Mouse (Mus musculus): ENCODE measurements around the gene Fam19a1. TPM values are rescaled to one million over a fixed set of nuclear protein-coding genes. Genes with fewer than 3 reads are reported as not detected.

The Fam19a1 gene
- polyA plus RNA-seq, 1 experiment from 2014 or later = 10.6 TPM

DNA sequence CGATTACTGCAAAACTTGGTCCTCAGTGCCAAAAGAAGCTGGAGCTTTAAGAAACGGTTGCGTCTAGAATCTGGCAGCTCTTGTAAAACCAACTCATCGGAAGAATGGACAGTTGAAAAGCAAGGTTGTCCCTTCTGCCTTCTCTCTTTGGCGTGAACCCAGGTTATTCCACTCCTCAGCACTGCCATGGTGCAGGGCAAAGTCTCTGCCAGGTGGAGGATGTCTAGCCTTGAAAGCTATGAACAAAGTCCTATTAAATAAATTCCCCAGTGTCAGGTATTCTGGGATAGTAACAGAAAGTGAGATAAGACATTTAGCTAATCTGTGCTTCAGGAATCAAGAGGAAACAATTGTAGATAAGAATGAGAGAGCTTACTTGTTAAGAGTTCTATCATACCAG, 157.5 kb downstream of the Fam19a1 start:
- H3K4me1 ChIP-seq (replicated peaks; ENCODE audit: control insufficient read depth, insufficient read depth, low read length) = no peaks in the 10 kb centered on the region
- no peak overlapping the region for H3K27ac ChIP-seq (ENCODE audit: low read depth)
- WGBS = 94% methylated on average over 5 of the region's 5 CpGs
- no peaks in the 10 kb centered on the region for H3K27me3 ChIP-seq (replicated peaks; ENCODE audit: control insufficient read depth, insufficient read depth, low read length)
- ATAC-seq (replicated peaks; ENCODE audit: low FRiP score, low TSS enrichment, low read depth) (no peak), DNase-seq (ENCODE audit: low spot score) (no peak)
- H3K4me2 ChIP-seq (ENCODE audit: low read length) = no peak overlapping the region
- H3K36me3 ChIP-seq (ENCODE audit: control insufficient read depth, insufficient read depth, low read length) = no peaks in the 10 kb centered on the region
- H3K9me3 ChIP-seq (ENCODE audit: control insufficient read depth, low read length) = no peaks in the 10 kb centered on the region
- H3K4me3 ChIP-seq (ENCODE audit: low read depth, low read length) = no peak overlapping the region
- no peak overlapping the region for H3K9ac ChIP-seq (ENCODE audit: low read length)

DNA sequence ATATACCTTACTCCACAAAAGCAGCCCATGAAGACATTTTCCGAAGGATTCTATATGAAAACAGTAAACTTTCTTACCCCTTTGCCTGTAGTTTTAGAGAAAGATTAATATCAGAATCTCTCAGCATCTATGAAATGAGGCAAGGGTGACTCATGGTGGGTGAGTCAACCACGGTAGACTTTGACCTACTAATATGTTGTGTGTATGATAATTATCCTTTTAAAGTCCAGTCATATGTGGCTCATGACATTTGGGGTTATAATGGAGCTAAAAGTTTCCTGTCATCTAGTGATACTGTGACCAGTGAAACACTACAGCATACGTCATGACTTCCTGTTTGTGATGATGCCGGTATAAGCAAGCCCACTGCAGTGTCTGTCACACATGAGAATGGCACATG, 170.8 kb downstream of the Fam19a1 start:
- Histone ChIP-seq H3K36me3 (ENCODE audit: control insufficient read depth, insufficient read depth, low read length) (no peaks in the 10 kb centered on the region), H3K27ac (ENCODE audit: low read depth) (no peak overlapping the region), H3K4me1 (replicated peaks; ENCODE audit: control insufficient read depth, insufficient read depth, low read length) (no peaks in the 10 kb centered on the region), H3K9ac (ENCODE audit: low read length) (no peak overlapping the region), H3K4me2 (ENCODE audit: low read length) (no peak overlapping the region), H3K27me3 (replicated peaks; ENCODE audit: control insufficient read depth, insufficient read depth, low read length) (no peaks in the 10 kb centered on the region), H3K4me3 (ENCODE audit: low read depth, low read length) (no peak overlapping the region), H3K9me3 (ENCODE audit: control insufficient read depth, low read length) (no peaks in the 10 kb centered on the region)
- 87% methylated on average over 4 of the region's 4 CpGs for WGBS
- no peak for ATAC-seq (replicated peaks; ENCODE audit: low FRiP score, low TSS enrichment, low read depth)
- no peak for DNase-seq (ENCODE audit: low spot score)

DNA sequence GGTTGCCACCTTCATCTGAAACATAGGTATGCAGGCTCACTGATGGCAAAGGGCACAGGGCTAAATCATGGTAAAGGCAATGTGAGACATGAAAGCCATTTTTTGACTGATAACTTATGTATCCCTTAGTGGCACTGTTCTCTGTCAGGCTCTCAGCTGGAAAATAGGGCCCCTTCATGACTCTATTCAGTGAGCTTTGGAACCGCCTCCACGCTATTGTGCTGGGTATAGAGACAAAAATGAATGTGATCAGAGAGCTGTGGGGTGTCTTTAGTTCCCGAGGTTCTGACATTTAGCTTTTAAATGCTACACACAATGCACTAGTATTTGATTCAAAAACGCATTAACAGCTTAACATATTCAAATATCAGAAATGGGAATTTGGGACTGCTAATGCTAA, 171.6 kb downstream of the Fam19a1 start:
- Histone ChIP-seq H3K27me3 (replicated peaks; ENCODE audit: control insufficient read depth, insufficient read depth, low read length) (no peaks in the 10 kb centered on the region), H3K4me3 (ENCODE audit: low read depth, low read length) (no peak overlapping the region), H3K36me3 (ENCODE audit: control insufficient read depth, insufficient read depth, low read length) (no peaks in the 10 kb centered on the region), H3K27ac (ENCODE audit: low read depth) (no peak overlapping the region), H3K9ac (ENCODE audit: low read length) (no peak overlapping the region), H3K9me3 (ENCODE audit: control insufficient read depth, low read length) (no peaks in the 10 kb centered on the region), H3K4me1 (replicated peaks; ENCODE audit: control insufficient read depth, insufficient read depth, low read length) (no peaks in the 10 kb centered on the region), H3K4me2 (ENCODE audit: low read length) (no peak overlapping the region)
- WGBS = 83% methylated on average over 4 of the region's 4 CpGs
- DNase-seq (ENCODE audit: low spot score) (no peak), ATAC-seq (replicated peaks; ENCODE audit: low FRiP score, low TSS enrichment, low read depth) (no peak)

DNA sequence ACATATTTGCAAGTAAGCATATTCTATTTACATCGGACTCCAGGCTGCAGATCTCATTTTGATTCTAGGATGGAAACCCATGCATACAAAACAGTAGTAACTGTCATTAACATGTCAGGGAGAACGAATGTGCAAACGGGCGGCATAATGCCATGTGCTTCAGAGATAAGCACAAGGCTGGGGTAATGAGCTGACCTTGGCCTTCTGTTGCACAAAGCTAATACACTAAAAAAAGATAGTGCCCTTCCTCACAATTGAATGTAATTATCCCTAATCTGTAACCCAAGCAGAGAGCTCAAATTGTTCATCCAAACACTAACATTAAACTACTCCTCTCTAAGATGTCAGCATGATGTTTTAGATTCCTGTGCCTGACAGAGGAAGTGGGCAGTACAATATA, 173.3 kb downstream of the Fam19a1 start:
- no peak overlapping the region for H3K9ac ChIP-seq (ENCODE audit: low read length)
- no peaks in the 10 kb centered on the region for H3K9me3 ChIP-seq (ENCODE audit: control insufficient read depth, low read length)
- no peak overlapping the region for H3K4me2 ChIP-seq (ENCODE audit: low read length)
- no peak overlapping the region for H3K4me3 ChIP-seq (ENCODE audit: low read depth, low read length)
- no peak overlapping the region for H3K27ac ChIP-seq (ENCODE audit: low read depth)
- DNase-seq (ENCODE audit: low spot score) (no peak), ATAC-seq (replicated peaks; ENCODE audit: low FRiP score, low TSS enrichment, low read depth) (no peak)
- H3K4me1 ChIP-seq (replicated peaks; ENCODE audit: control insufficient read depth, insufficient read depth, low read length) = no peaks in the 10 kb centered on the region
- H3K36me3 ChIP-seq (ENCODE audit: control insufficient read depth, insufficient read depth, low read length) = no peaks in the 10 kb centered on the region
- WGBS = 66% methylated on average over 4 of the region's 4 CpGs
- H3K27me3 ChIP-seq (replicated peaks; ENCODE audit: control insufficient read depth, insufficient read depth, low read length) = no peaks in the 10 kb centered on the region

DNA sequence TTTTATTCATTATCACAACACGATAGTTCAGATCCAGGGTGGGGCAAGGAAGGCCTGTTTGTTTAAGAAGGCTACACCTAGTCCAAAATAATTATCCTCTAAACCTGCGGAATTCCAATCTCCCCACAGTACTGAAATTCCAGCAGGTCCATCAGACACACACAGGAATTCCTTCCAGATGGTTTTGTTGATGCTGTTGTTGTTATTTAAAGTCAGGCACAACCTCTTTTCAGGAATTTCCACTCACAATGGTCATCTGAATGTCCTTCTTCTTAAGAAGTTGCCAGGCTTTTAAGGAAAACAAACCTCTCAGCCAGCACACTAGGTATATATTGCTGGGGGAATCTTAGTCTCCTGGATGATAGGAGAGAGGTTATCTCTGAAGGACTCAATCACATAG, 174.4 kb downstream of the Fam19a1 start:
- ATAC-seq (replicated peaks; ENCODE audit: low FRiP score, low TSS enrichment, low read depth) (no peak), DNase-seq (ENCODE audit: low spot score) (no peak)
- H3K4me2 ChIP-seq (ENCODE audit: low read length) = no peak overlapping the region
- H3K36me3 ChIP-seq (ENCODE audit: control insufficient read depth, insufficient read depth, low read length) = no peaks in the 10 kb centered on the region
- WGBS = 61% methylated on average over 2 of the region's 2 CpGs
- H3K9me3 ChIP-seq (ENCODE audit: control insufficient read depth, low read length) = no peaks in the 10 kb centered on the region
- no peaks in the 10 kb centered on the region for H3K4me1 ChIP-seq (replicated peaks; ENCODE audit: control insufficient read depth, insufficient read depth, low read length)
- H3K4me3 ChIP-seq (ENCODE audit: low read depth, low read length) = no peak overlapping the region
- H3K27me3 ChIP-seq (replicated peaks; ENCODE audit: control insufficient read depth, insufficient read depth, low read length) = no peaks in the 10 kb centered on the region
- H3K9ac ChIP-seq (ENCODE audit: low read length) = no peak overlapping the region
- H3K27ac ChIP-seq (ENCODE audit: low read depth) = no peak overlapping the region

DNA sequence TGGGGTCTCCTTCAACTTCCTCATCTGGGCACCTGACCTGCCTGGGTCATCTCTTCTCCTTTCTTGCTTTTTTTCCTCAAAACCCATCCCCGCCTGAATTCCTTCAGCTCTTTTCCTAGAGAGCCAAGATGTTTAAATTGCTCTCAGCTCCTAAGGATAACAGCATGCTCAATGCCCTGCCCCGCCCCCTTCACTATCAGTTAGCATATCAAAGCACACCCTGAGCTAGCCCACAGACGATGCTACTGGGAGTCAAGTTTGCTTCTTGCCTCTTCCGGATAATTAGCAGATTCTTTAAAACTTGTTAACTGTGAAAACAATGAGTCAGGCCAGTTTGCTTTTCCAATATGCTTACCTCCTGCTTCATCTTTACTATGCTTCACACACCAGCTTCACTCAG, 176.7 kb downstream of the Fam19a1 start:
- Histone ChIP-seq H3K9me3 (ENCODE audit: control insufficient read depth, low read length) (no peaks in the 10 kb centered on the region), H3K4me2 (ENCODE audit: low read length) (no peak overlapping the region), H3K27ac (ENCODE audit: low read depth) (no peak overlapping the region), H3K4me1 (replicated peaks; ENCODE audit: control insufficient read depth, insufficient read depth, low read length) (no peaks in the 10 kb centered on the region), H3K9ac (ENCODE audit: low read length) (no peak overlapping the region), H3K36me3 (ENCODE audit: control insufficient read depth, insufficient read depth, low read length) (no peaks in the 10 kb centered on the region), H3K27me3 (replicated peaks; ENCODE audit: control insufficient read depth, insufficient read depth, low read length) (no peaks in the 10 kb centered on the region), H3K4me3 (ENCODE audit: low read depth, low read length) (no peak overlapping the region)
- no peak for DNase-seq (ENCODE audit: low spot score)
- no peak for ATAC-seq (replicated peaks; ENCODE audit: low FRiP score, low TSS enrichment, low read depth)
- WGBS = 30% methylated on average over 4 of the region's 4 CpGs

DNA sequence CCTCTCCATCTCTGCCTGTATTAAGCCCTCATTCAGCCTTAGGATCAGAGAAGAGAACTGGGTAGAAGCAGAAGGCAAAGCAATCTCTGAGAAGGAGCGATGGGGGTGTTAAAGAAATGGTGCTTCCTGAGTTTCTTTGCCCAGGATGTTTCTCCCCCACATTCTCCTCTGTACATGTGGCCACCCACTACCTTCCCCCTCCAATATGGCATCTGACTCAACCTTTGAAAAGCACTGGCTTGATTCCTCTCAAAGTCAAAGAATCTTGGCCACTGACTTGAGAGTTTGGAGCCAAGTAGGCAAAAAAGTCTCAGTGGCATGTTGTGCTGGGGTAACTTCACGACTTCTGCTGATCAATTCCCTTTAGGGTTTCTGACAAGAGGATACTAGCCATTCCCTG, 234.5 kb downstream of the Fam19a1 start:
- Histone ChIP-seq H3K4me3 (ENCODE audit: low read depth, low read length) (no peak overlapping the region), H3K4me1 (replicated peaks; ENCODE audit: control insufficient read depth, insufficient read depth, low read length) (no peaks in the 10 kb centered on the region), H3K36me3 (ENCODE audit: control insufficient read depth, insufficient read depth, low read length) (no peaks in the 10 kb centered on the region), H3K9ac (ENCODE audit: low read length) (no peak overlapping the region), H3K4me2 (ENCODE audit: low read length) (no peak overlapping the region), H3K27me3 (replicated peaks; ENCODE audit: control insufficient read depth, insufficient read depth, low read length) (no peaks in the 10 kb centered on the region), H3K9me3 (ENCODE audit: control insufficient read depth, low read length) (no peaks in the 10 kb centered on the region), H3K27ac (ENCODE audit: low read depth) (no peak overlapping the region)
- no peak for DNase-seq (ENCODE audit: low spot score)
- no peak for ATAC-seq (replicated peaks; ENCODE audit: low FRiP score, low TSS enrichment, low read depth)
- WGBS = 85% methylated on average over 2 of the region's 2 CpGs

DNA sequence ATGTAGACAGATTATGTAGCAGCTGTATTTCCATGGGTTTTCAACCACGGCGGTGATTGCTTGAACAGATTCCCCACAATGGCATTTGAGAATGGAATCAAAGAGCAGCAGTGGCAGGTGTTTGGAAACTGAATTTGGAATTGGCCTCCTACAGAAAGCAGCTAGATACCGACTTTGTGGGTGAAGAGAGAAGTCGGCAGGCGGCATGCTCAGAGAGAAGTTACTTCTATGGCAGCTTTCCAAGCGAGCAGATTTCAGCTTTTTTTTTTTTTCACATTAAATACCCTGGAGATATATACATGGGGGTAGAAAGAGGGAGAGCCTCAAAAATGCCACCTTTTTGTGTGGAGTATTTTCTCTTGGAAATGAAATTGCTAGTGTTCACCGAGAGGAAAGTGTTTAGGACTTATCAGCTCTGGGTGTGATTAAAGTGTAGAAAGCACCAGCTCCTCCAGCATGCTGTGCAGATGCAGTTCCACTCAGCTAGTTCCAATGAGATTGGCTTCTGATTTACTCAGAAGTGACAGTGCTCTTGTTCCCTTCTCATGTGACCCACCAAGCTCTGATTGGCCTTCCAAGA, 236.6 kb downstream of the Fam19a1 start:
- 87% methylated on average over 7 of the region's 7 CpGs for WGBS
- H3K36me3 ChIP-seq (ENCODE audit: control insufficient read depth, insufficient read depth, low read length) = no peaks in the 10 kb centered on the region
- ATAC-seq (replicated peaks; ENCODE audit: low FRiP score, low TSS enrichment, low read depth) (no peak), DNase-seq (ENCODE audit: low spot score) (no peak)
- no peak overlapping the region for H3K9ac ChIP-seq (ENCODE audit: low read length)
- no peaks in the 10 kb centered on the region for H3K9me3 ChIP-seq (ENCODE audit: control insufficient read depth, low read length)
- H3K4me2 ChIP-seq (ENCODE audit: low read length) = no peak overlapping the region
- H3K4me1 ChIP-seq (replicated peaks; ENCODE audit: control insufficient read depth, insufficient read depth, low read length) = no peaks in the 10 kb centered on the region
- H3K27me3 ChIP-seq (replicated peaks; ENCODE audit: control insufficient read depth, insufficient read depth, low read length) = no peaks in the 10 kb centered on the region
- H3K4me3 ChIP-seq (ENCODE audit: low read depth, low read length) = no peak overlapping the region
- H3K27ac ChIP-seq (ENCODE audit: low read depth) = no peak overlapping the region

DNA sequence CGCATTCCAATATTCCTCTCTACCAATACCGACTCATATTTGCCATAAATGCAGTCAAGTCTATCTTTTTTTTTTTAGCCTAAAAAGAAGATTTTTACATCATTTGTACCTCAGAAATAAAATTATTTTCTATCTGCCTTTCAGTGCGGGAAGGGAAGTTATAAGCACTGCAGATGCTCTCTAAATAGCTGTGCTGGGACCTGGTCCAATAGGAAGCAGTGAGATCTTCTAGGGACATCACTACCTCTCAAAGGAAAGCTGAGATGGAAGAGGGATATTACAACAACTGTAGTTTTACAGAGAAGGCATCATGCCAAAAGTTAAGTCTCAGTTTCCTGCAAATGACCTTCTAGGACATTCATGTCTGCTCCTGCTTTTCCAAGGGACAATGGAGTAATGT, 256.6 kb downstream of the Fam19a1 start:
- Histone ChIP-seq H3K9me3 (ENCODE audit: control insufficient read depth, low read length) (no peaks in the 10 kb centered on the region), H3K27ac (ENCODE audit: low read depth) (no peak overlapping the region), H3K9ac (ENCODE audit: low read length) (no peak overlapping the region), H3K4me2 (ENCODE audit: low read length) (no peak overlapping the region), H3K36me3 (ENCODE audit: control insufficient read depth, insufficient read depth, low read length) (no peaks in the 10 kb centered on the region), H3K4me1 (replicated peaks; ENCODE audit: control insufficient read depth, insufficient read depth, low read length) (no peaks in the 10 kb centered on the region), H3K4me3 (ENCODE audit: low read depth, low read length) (no peak overlapping the region), H3K27me3 (replicated peaks; ENCODE audit: control insufficient read depth, insufficient read depth, low read length) (no peaks in the 10 kb centered on the region)
- ATAC-seq (replicated peaks; ENCODE audit: low FRiP score, low TSS enrichment, low read depth) = no peak
- 90% methylated on average over 3 of the region's 3 CpGs for WGBS
- no peak for DNase-seq (ENCODE audit: low spot score)
